Mouse (Mus musculus) liver, embryonic 15.5 days (tissue): ENCODE results near the gene Tas1r2. TPM values are rescaled to one million over a fixed set of nuclear protein-coding genes. Genes with fewer than 3 reads are reported as not detected.

Experiments used
- ATAC-seq: fragments of 200-750 bp; cut with Nextera tagmentation; 2 replicates; pipeline ENCODE4 v1.8.0; 2017; ENCODE audit warnings: moderate number of reproducible peaks, mild to moderate bottlenecking, moderate library complexity; ENCODE audit not compliant: insufficient read depth
- H3K27ac ChIP-seq: fragments of 300-500 bp; sonication (generic); replicated peaks from 2 replicates; pipeline ENCODE4 v1.5.1; 2015; ENCODE audit warnings: mild to moderate bottlenecking, inconsistent platforms
- H3K27me3 ChIP-seq: fragments of 300-500 bp; sonication (generic); 2 replicates; pipeline ENCODE4 v1.6.1; 2015; ENCODE audit warnings: mild to moderate bottlenecking, inconsistent platforms
- H3K36me3 ChIP-seq: fragments of 300-500 bp; sonication (generic); replicated peaks from 2 replicates; pipeline ENCODE4 v1.6.1; 2015; ENCODE audit warnings: moderate library complexity, mild to moderate bottlenecking, inconsistent platforms
- H3K4me1 ChIP-seq: fragments of 300-500 bp; sonication (generic); replicated peaks from 2 replicates; pipeline ENCODE4 v1.6.1; 2015; ENCODE audit warnings: inconsistent platforms
- H3K4me2 ChIP-seq: fragments of 300-500 bp; sonication (generic); 2 replicates; pipeline ENCODE4 v1.6.1; 2015; ENCODE audit warnings: moderate library complexity, mild to moderate bottlenecking, inconsistent platforms
- H3K4me3 ChIP-seq: fragments of 300-500 bp; sonication (generic); replicated peaks from 2 replicates; pipeline ENCODE4 v1.5.1; 2015; ENCODE audit warnings: mild to moderate bottlenecking, inconsistent platforms
- H3K9ac ChIP-seq: fragments of 300-500 bp; sonication (generic); 2 replicates; pipeline ENCODE4 v1.6.1; 2015; ENCODE audit warnings: moderate library complexity, mild to moderate bottlenecking, inconsistent platforms
- H3K9me3 ChIP-seq: fragments of 300-500 bp; sonication (generic); replicated peaks from 2 replicates; pipeline ENCODE4 v1.6.1; 2016; ENCODE audit warnings: inconsistent platforms
- WGBS: fragments of 180-500 bp; shearing (Covaris S2); methylation state at CpG from one replicate; pipeline ENCODE4 v1.1.7; 2015; ENCODE audit warnings: mixed read lengths; ENCODE audit not compliant: insufficient replicate concordance; 5-methylcytosine and 5-hydroxymethylcytosine counted together
- polyA plus RNA-seq: library from polyadenylated mRNA; unstranded; fragments of >200 nt; fragmentation: Nextera tagmentation; extraction: Ambion mirVana; gene quantifications from 2 replicates; pipeline ENCODE4 v1.2.1, GENCODE M21; 2015

Gene Tas1r2
- polyA plus RNA-seq, 1 experiment from 2014 or later = not detected

- WGBS = 78% methylated on average over 16 of the region's 16 CpGs
- Histone ChIP-seq H3K9ac (no peak overlapping the region), H3K4me2 (no peak overlapping the region), H3K27me3 (peaks cover 17% of the 10 kb centered on the region), H3K9me3 (no peaks in the 10 kb centered on the region), H3K4me1 (peaks cover 37% of the 10 kb centered on the region), H3K36me3 (peaks cover under 1% of the 10 kb centered on the region), H3K4me3 (no peak overlapping the region), H3K27ac (no peak overlapping the region)
- ATAC-seq = no peak
Measured at GRCm38 (mm10) chr4:139638356-139638755, 15.0 kb upstream of the Tas1r2 start.

- Histone ChIP-seq H3K9ac (no peak overlapping the region), H3K36me3 (peaks cover 13% of the 10 kb centered on the region), H3K9me3 (no peaks in the 10 kb centered on the region), H3K4me1 (peaks cover 26% of the 10 kb centered on the region), H3K4me2 (no peak overlapping the region), H3K27me3 (peaks cover 17% of the 10 kb centered on the region), H3K4me3 (no peak overlapping the region), H3K27ac (no peak overlapping the region)
- WGBS = 39% methylated on average over 12 of the region's 12 CpGs
- ATAC-seq = no peak
Measured at GRCm38 (mm10) chr4:139639801-139640200, 13.5 kb upstream of the Tas1r2 start.

- no peak overlapping the region for H3K4me3 ChIP-seq
- peaks cover 17% of the 10 kb centered on the region for H3K27me3 ChIP-seq
- H3K27ac ChIP-seq = no peak overlapping the region
- H3K4me2 ChIP-seq = no peak overlapping the region
- peaks cover 18% of the 10 kb centered on the region for H3K36me3 ChIP-seq
- H3K9ac ChIP-seq = no peak overlapping the region
- H3K4me1 ChIP-seq = peaks cover 26% of the 10 kb centered on the region
- no peak for ATAC-seq
- no peaks in the 10 kb centered on the region for H3K9me3 ChIP-seq
- WGBS = 41% methylated on average over 12 of the region's 12 CpGs
Measured at GRCm38 (mm10) chr4:139640333-139640732, 13.0 kb upstream of the Tas1r2 start.

- no peaks in the 10 kb centered on the region for H3K9me3 ChIP-seq
- WGBS = 18% methylated on average over 6 of the region's 6 CpGs
- H3K27me3 ChIP-seq = peaks cover 17% of the 10 kb centered on the region
- no peak overlapping the region for H3K27ac ChIP-seq
- no peak overlapping the region for H3K4me3 ChIP-seq
- H3K9ac ChIP-seq = no peak overlapping the region
- no peak for ATAC-seq
- H3K36me3 ChIP-seq = peaks cover 22% of the 10 kb centered on the region
- H3K4me1 ChIP-seq = peaks cover 26% of the 10 kb centered on the region
- no peak overlapping the region for H3K4me2 ChIP-seq
Measured at GRCm38 (mm10) chr4:139640775-139641174, 12.6 kb upstream of the Tas1r2 start.

- H3K9me3 ChIP-seq = no peaks in the 10 kb centered on the region
- peaks cover 33% of the 10 kb centered on the region for H3K36me3 ChIP-seq
- H3K4me3 ChIP-seq = no peak overlapping the region
- no peak for ATAC-seq
- H3K4me1 ChIP-seq = peaks cover 26% of the 10 kb centered on the region
- H3K27me3 ChIP-seq = peaks cover 17% of the 10 kb centered on the region
- H3K4me2 ChIP-seq = no peak overlapping the region
- 17% methylated on average over 30 of the region's 30 CpGs for WGBS
- no peak overlapping the region for H3K27ac ChIP-seq
- no peak overlapping the region for H3K9ac ChIP-seq
Measured at GRCm38 (mm10) chr4:139641829-139642425, 11.4 kb upstream of the Tas1r2 start.

- peaks cover 46% of the 10 kb centered on the region for H3K36me3 ChIP-seq
- H3K9me3 ChIP-seq = no peaks in the 10 kb centered on the region
- H3K4me3 ChIP-seq = no peak overlapping the region
- H3K27me3 ChIP-seq = peaks cover 17% of the 10 kb centered on the region
- H3K4me1 ChIP-seq = peaks cover 26% of the 10 kb centered on the region
- H3K4me2 ChIP-seq = no peak overlapping the region
- ATAC-seq = no peak
- H3K27ac ChIP-seq = no peak overlapping the region
- 15% methylated on average over 9 of the region's 9 CpGs for WGBS
- H3K9ac ChIP-seq = no peak overlapping the region
Measured at GRCm38 (mm10) chr4:139643972-139644371, 9.4 kb upstream of the Tas1r2 start.

GRCm38 (mm10) chr4:139646916-139647315, 6.4 kb upstream of the Tas1r2 start:
- 75% methylated on average over 7 of the region's 7 CpGs for WGBS
- Histone ChIP-seq H3K36me3 (peaks cover 53% of the 10 kb centered on the region), H3K4me3 (no peak overlapping the region), H3K27me3 (peaks cover 7% of the 10 kb centered on the region), H3K4me2 (no peak overlapping the region), H3K9me3 (no peaks in the 10 kb centered on the region), H3K27ac (no peak overlapping the region), H3K4me1 (peaks cover 2% of the 10 kb centered on the region), H3K9ac (no peak overlapping the region)
- ATAC-seq = no peak

GRCm38 (mm10) chr4:139650086-139650743, 3.1 kb upstream of the Tas1r2 start:
- Histone ChIP-seq H3K9me3 (no peaks in the 10 kb centered on the region), H3K4me3 (no peak overlapping the region), H3K4me2 (no peak overlapping the region), H3K27me3 (no peaks in the 10 kb centered on the region), H3K9ac (no peak overlapping the region), H3K27ac (no peak overlapping the region), H3K4me1 (no peaks in the 10 kb centered on the region; the same call in 1 of the 2 replicates), H3K36me3 (peaks cover 36% of the 10 kb centered on the region)
- WGBS = 57% methylated on average over 15 of the region's 15 CpGs
- no peak for ATAC-seq

GRCm38 (mm10) chr4:139650907-139651306, 2.4 kb upstream of the Tas1r2 start:
- Histone ChIP-seq H3K27ac (no peak overlapping the region), H3K4me1 (no peaks in the 10 kb centered on the region; the same call in 1 of the 2 replicates), H3K4me3 (no peak overlapping the region), H3K9ac (no peak overlapping the region), H3K4me2 (no peak overlapping the region), H3K36me3 (peaks cover 31% of the 10 kb centered on the region), H3K27me3 (no peaks in the 10 kb centered on the region), H3K9me3 (no peaks in the 10 kb centered on the region)
- WGBS = 38% methylated on average over 11 of the region's 11 CpGs
- no peak for ATAC-seq

GRCm38 (mm10) chr4:139661897-139662296, 8.6 kb downstream of the Tas1r2 start:
- no peak for ATAC-seq
- WGBS = 77% methylated on average over 14 of the region's 14 CpGs
- no peak overlapping the region for H3K4me2 ChIP-seq
- H3K9me3 ChIP-seq = no peaks in the 10 kb centered on the region
- no peak overlapping the region for H3K9ac ChIP-seq
- no peaks in the 10 kb centered on the region for H3K4me1 ChIP-seq
- H3K36me3 ChIP-seq = no peaks in the 10 kb centered on the region
- no peak overlapping the region for H3K27ac ChIP-seq
- H3K4me3 ChIP-seq = no peak overlapping the region
- H3K27me3 ChIP-seq = no peaks in the 10 kb centered on the region

GRCm38 (mm10) chr4:139667632-139668031, 14.3 kb downstream of the Tas1r2 start:
- H3K4me2 ChIP-seq = no peak overlapping the region
- no peaks in the 10 kb centered on the region for H3K27me3 ChIP-seq
- no peaks in the 10 kb centered on the region for H3K9me3 ChIP-seq
- H3K4me3 ChIP-seq = no peak overlapping the region
- 55% methylated on average over 6 of the region's 6 CpGs for WGBS
- no peaks in the 10 kb centered on the region; the same call in 1 of the 2 replicates for H3K4me1 ChIP-seq
- no peak overlapping the region for H3K27ac ChIP-seq
- no peaks in the 10 kb centered on the region for H3K36me3 ChIP-seq
- no peak overlapping the region for H3K9ac ChIP-seq
- no peak for ATAC-seq
